Mouse (Mus musculus): Measurements from ENCODE around the gene Yipf4.

GRCm38 (mm10) chr17:74526117-74526516 is 36.8 kb downstream of the Yipf4 start:
- TF ChIP-seq CTCF (IDR thresholded peaks at IDR 0.05): no peak
- no peak for TF ChIP-seq EP300 (IDR thresholded peaks at IDR 0.05; ENCODE audit: insufficient read depth, low read depth, low read length)
- TF ChIP-seq POLR2A (IDR thresholded peaks at IDR 0.05; ENCODE audit: insufficient read depth, low read depth, low read length): no peak

Measured in heart, adult 2 months (tissue).